Mouse (Mus musculus) liver, embryonic 16.5 days (tissue): Measurements from ENCODE around the gene Cdh16. TPM values are rescaled to one million over a fixed set of nuclear protein-coding genes. Genes with fewer than 3 reads are reported as not detected.
A peak's percentile ranks its signal among the peaks of the same experiment; 100 is the strongest.
"Not testable (repeated sequence)": the region's sequence is repeated elsewhere in the genome, so short reads cannot be mapped to it uniquely, and the experiment has no call there.

Experiments
- ATAC-seq: fragments of 200-750 bp; cut with Nextera tagmentation; 2 replicates; pipeline ENCODE4 v1.8.0; 2017; ENCODE audit warnings: low read depth, mild to moderate bottlenecking, moderate number of reproducible peaks, moderate library complexity
- H3K27ac ChIP-seq: fragments of 300-500 bp; sonication (generic); 2 replicates; pipeline ENCODE4 v1.5.1; 2014; ENCODE audit warnings: mild to moderate bottlenecking, low read length
- H3K27me3 ChIP-seq: fragments of 300-500 bp; sonication (generic); 2 replicates; pipeline ENCODE4 v1.6.1; 2014; ENCODE audit warnings: low read depth, low read length, mixed read lengths; ENCODE audit not compliant: control insufficient read depth, insufficient read depth
- H3K36me3 ChIP-seq: fragments of 300-500 bp; sonication (generic); 2 replicates; pipeline ENCODE4 v1.6.1; 2014; ENCODE audit warnings: mild to moderate bottlenecking; ENCODE audit not compliant: control insufficient read depth, insufficient read depth
- H3K4me1 ChIP-seq: fragments of 300-500 bp; sonication (generic); 2 replicates; pipeline ENCODE4 v1.6.1; 2014; ENCODE audit warnings: low read depth, low read length, mixed read lengths; ENCODE audit not compliant: control insufficient read depth
- H3K4me2 ChIP-seq: fragments of 300-500 bp; sonication (generic); 2 replicates; pipeline ENCODE4 v1.6.1; 2014; ENCODE audit warnings: low read depth, low read length, mixed read lengths
- H3K4me3 ChIP-seq: fragments of 300-500 bp; sonication (generic); 2 replicates; pipeline ENCODE4 v1.5.1; 2014; ENCODE audit warnings: low read depth, mild to moderate bottlenecking, low read length
- H3K9ac ChIP-seq: fragments of 300-500 bp; sonication (generic); 2 replicates; pipeline ENCODE4 v1.6.1; 2014; ENCODE audit warnings: low read depth, low read length
- H3K9me3 ChIP-seq: fragments of 300-500 bp; sonication (generic); replicated peaks from 2 replicates; pipeline ENCODE4 v1.6.1; 2016; ENCODE audit warnings: low read length; ENCODE audit not compliant: control insufficient read depth
- WGBS: fragments of 180-500 bp; shearing (Covaris S2); extraction: QIAGEN DNeasy Blood & Tissue Kit; methylation state at CpG from one replicate; pipeline ENCODE4 v1.1.7; 2014; ENCODE audit not compliant: insufficient replicate concordance; 5-methylcytosine and 5-hydroxymethylcytosine counted together
- polyA plus RNA-seq: library from polyadenylated mRNA; unstranded; fragments of >200 nt; fragmentation: Nextera tagmentation; extraction: Ambion mirVana; gene quantifications from 2 replicates; pipeline ENCODE4 v1.2.1, GENCODE M21; 2015

Gene Cdh16
- polyA plus RNA-seq, 1 experiment from 2014 or later: 0.24 TPM

DNA sequence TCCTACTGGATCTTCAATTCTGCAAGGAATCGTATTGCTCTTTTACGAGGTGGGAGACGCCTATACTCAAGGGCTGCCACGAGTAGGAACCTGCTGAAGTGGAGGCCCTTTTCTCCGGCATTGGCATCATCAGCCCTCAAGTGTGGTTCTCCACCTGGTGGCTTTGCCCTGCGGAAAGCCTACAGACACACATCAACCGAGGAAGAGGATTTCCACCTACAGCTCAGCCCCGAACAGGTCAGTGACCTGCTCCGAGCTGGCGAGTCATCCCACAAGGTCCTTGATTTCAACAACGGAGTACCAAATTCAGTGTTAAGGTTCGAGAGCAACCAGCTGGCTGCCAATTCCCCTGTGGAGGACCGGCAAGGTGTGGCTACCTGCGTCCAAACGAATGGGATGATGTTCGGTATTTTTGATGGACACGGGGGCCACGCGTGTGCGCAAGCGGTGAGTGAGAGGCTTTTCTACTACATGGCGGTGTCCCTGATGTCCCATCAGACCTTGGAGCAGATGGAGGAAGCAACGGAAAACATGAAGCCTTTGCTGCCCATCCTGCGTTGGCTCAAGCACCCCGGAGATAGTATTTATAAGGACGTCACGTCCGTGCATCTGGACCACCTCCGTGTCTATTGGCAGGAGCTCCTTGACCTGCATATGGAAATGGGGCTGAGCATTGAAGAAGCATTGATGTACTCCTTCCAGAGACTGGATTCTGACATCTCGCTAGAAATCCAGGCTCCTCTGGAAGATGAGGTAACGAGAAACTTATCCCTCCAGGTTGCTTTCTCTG lies 30.5 kb downstream of the Cdh16 start:
- H3K36me3 ChIP-seq: peaks cover 14% of the 10 kb centered on the region
- no peak overlapping the region for H3K9ac ChIP-seq
- no peak overlapping the region for H3K27ac ChIP-seq
- no peak overlapping the region for H3K4me2 ChIP-seq
- no peak for ATAC-seq
- H3K4me1 ChIP-seq: peaks cover 14% of the 10 kb centered on the region
- H3K9me3 ChIP-seq: no peaks in the 10 kb centered on the region
- H3K27me3 ChIP-seq: no peaks in the 10 kb centered on the region
- H3K4me3 ChIP-seq: no peak overlapping the region
- 86% methylated on average over 31 of the region's 31 CpGs for WGBS

DNA sequence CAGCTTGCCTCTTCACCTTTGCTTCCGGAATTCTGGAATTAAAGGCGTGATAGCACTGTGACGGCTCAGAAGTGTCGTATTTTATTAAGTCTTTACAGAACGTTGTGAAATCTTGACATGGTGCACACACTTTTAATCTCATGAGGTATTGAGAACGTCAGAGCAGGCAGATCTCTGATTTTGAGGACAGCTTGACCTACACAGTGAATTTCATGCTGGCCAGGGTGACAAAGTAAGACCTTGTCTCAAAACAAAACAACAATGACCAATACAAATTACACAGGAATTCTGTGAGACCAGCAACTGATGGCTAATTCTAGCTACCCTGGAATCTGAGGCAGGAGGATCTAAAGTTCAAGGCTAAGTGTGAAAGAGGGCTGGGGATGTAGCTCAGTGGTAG lies 31.6 kb downstream of the Cdh16 start:
- H3K4me3 ChIP-seq: no peak overlapping the region
- H3K4me2 ChIP-seq: 0 out of 2 replicates have a peak overlapping the region, but pooled peaks have one; percentile 69
- no peaks in the 10 kb centered on the region for H3K9me3 ChIP-seq
- H3K4me1 ChIP-seq: peaks cover 14% of the 10 kb centered on the region
- no peak overlapping the region for H3K9ac ChIP-seq
- H3K36me3 ChIP-seq: peaks cover 14% of the 10 kb centered on the region
- H3K27ac ChIP-seq: no peak overlapping the region
- no peak for ATAC-seq
- 70% methylated on average over 6 of the region's 6 CpGs for WGBS
- no peaks in the 10 kb centered on the region for H3K27me3 ChIP-seq

DNA sequence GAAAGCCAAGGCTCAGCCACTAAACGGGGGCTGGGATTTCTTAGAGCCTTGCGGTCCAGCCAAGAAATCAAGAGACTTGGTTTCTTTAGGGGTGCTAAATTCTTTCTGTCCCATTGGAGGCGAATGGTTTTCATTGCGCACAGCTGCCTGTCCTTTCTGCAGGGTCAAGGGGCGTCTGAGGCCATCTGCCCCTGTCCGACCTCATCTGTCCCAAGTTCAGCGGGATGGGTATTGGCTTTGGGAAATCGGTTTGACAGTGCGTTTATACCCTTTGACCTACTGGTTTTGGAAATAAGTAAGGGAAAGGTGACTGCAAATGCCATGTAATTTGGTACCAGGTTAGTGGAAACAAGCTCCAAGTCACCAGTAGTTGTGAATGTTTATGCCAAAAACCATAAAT lies 32.3 kb downstream of the Cdh16 start:
- Histone ChIP-seq H3K9ac (peak overlapping the region; percentile 52), H3K4me1 (peaks cover 14% of the 10 kb centered on the region), H3K4me2 (peak overlapping the region; percentile 69), H3K27ac (peak overlapping the region; percentile 74), H3K27me3 (no peaks in the 10 kb centered on the region), H3K36me3 (peaks cover 14% of the 10 kb centered on the region), H3K9me3 (no peaks in the 10 kb centered on the region), H3K4me3 (peak overlapping the region; percentile 63)
- 7% methylated on average over 9 of the region's 9 CpGs for WGBS
- ATAC-seq: 0 out of 2 replicates have a peak, but pooled peaks have one; percentile 24

DNA sequence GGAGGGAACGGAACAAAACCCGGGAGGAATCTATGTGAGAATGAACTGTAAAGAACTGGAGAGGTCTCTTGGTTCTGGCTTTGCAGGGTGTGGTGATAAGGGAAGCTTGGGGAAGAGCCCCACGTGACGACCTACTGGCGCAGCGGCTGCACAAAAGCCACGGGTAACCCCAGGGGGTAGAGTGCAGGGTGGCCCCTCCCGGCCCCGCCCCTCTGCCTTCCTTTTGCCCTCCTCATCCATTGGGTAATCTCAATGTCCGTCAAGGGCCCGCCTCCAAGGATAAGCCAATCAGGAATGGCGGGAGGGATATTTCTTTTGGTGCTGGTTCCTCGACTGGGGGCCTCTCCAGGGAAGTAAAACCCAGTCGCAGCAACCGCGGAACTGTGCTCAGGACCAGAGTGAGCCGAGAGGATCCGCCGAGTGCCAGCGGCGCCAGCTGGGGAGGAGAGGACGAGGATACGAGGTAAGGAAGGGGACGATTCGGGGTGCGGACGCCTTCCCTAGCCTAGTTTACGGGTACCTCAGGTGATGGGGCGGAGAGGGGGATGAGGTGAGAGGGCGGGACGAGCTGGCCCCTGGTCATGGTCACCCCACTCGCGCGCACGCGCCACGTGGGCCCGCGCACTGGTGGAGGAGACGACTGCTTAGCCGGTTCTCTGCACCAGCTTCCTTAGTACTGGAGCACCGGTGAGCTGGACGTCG lies 32.9 kb downstream of the Cdh16 start, which contains the start of gene Pdp2:
Gene Pdp2, plus strand, starts transcription at position 319 of the 702 bp plus-strand sequence.
- no peaks in the 10 kb centered on the region for H3K9me3 ChIP-seq
- peaks cover 14% of the 10 kb centered on the region for H3K36me3 ChIP-seq
- WGBS: under 1% methylated on average over 44 of the region's 44 CpGs
- peak within 1 kb of the TSS; percentile 74 for H3K27ac ChIP-seq
- H3K4me3 ChIP-seq: peak within 1 kb of the TSS; percentile 63
- ATAC-seq: peak; percentile 98
- H3K4me1 ChIP-seq: peaks cover 14% of the 10 kb centered on the region
- peak within 1 kb of the TSS; percentile 69 for H3K4me2 ChIP-seq
- no peaks in the 10 kb centered on the region for H3K27me3 ChIP-seq
- H3K9ac ChIP-seq: peak within 1 kb of the TSS; percentile 52

DNA sequence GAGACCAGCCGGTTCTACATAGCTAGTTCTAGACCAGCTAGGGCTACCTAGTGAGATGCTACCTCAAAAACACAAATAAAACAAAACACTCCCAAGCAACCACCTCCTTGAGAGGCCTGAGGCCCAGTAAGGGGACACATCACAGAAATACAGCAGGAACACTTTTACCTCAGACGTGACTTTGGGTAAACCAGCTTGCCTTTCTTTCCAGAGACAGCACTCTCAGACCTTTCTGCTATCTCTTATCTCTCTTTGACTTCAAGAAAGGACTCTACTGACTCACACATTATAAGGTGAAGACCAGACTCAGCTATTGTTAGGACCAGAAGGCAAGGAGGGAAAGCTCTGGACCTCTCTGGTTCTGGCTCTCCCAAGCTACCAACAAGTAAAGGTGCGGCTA lies 33.9 kb downstream of the Cdh16 start:
- Histone ChIP-seq H3K27me3 (no peaks in the 10 kb centered on the region), H3K9ac (no peak overlapping the region), H3K4me1 (peaks cover 10% of the 10 kb centered on the region), H3K36me3 (peaks cover 11% of the 10 kb centered on the region), H3K4me2 (no peak overlapping the region), H3K4me3 (no peak overlapping the region), H3K9me3 (no peaks in the 10 kb centered on the region), H3K27ac (no peak overlapping the region)
- WGBS: 73% methylated on average over 3 of the region's 3 CpGs
- no peak for ATAC-seq

DNA sequence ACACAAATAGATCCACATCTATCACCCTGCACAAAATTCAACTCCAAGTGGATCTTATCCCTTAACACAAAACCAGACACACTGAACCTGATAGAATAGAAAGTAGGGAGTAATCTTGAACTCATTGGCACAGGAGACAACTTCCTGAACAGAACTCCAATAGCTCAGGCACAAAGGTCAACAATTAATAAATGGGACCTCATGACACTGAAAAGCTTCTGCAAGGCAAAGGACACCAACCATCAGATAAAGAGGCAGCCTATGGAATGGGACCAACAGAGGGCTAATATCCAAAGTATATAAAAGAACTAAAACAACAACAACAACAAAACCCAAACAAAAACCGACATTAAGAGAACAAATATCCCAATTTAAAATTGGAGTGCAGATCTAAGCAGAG lies 39.7 kb downstream of the Cdh16 start:
- Histone ChIP-seq H3K4me2 (no peak overlapping the region), H3K9ac (no peak overlapping the region), H3K27ac (no peak overlapping the region), H3K4me3 (no peak overlapping the region), H3K27me3 (no peaks in the 10 kb centered on the region), H3K9me3 (no peaks in the 10 kb centered on the region), H3K4me1 (no peaks in the 10 kb centered on the region), H3K36me3 (no peaks in the 10 kb centered on the region)
- 24% methylated on average over 1 of the region's 1 CpGs for WGBS
- no peak for ATAC-seq

DNA sequence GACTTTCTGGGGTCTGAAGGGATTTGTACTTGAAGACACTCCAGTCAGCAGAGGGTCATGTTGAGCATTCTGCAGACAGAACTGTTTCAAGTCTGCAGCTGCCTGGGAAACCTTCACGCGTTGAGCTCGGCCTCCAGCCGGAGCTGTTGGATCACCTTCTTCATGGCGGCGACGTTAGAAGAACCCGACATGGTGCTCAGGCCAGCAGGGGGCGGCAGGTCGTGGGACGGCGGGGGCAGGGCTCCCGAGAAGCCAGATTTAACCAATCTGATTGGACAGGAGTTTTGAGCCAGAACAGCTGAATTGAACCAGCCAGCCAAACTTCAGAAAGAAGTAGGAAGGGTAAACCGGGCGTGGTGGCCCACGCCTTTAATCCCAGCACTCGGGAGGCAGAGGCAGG lies 46.6 kb downstream of the Cdh16 start:
- not testable (repeated sequence) for H3K4me1 ChIP-seq, H3K27ac ChIP-seq, ATAC-seq, H3K4me2 ChIP-seq, H3K4me3 ChIP-seq, H3K9me3 ChIP-seq, H3K27me3 ChIP-seq, H3K9ac ChIP-seq, H3K36me3 ChIP-seq
- 67% methylated on average over 17 of the region's 17 CpGs for WGBS

DNA sequence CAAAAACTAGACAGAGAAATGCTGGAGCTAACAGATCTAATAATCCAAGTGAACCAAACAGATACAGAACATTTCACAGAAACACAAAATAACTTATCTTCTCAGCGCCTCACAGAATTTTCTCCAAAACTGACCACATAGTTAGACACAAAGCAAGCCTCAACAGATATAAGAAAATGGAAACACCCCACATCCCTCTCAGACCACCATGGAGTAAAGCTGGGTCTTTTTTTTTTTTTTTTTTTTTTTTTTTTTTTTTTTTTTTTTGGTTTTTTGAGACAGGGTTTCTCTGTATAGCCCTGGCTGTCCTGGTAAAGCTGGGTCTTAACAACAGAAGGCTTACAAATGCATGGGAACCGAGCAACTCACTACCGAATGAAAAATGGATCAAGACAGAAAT lies 47.4 kb downstream of the Cdh16 start:
- 60% methylated on average over 3 of the region's 3 CpGs for WGBS
- Histone ChIP-seq H3K27ac (no peak overlapping the region), H3K27me3 (no peaks in the 10 kb centered on the region), H3K36me3 (no peaks in the 10 kb centered on the region), H3K4me2 (no peak overlapping the region), H3K4me3 (no peak overlapping the region), H3K4me1 (no peaks in the 10 kb centered on the region), H3K9me3 (no peaks in the 10 kb centered on the region), H3K9ac (no peak overlapping the region)
- no peak for ATAC-seq
